Mouse (Mus musculus): ENCODE data around the gene Lbr. TPM values are rescaled to one million over a fixed set of nuclear protein-coding genes. Genes with fewer than 3 reads are reported as not detected.
A peak's percentile ranks its signal among the peaks of the same experiment; 100 is the strongest.

The Lbr gene
- total RNA-seq, 2 experiments from 2014 or later = 206 to 243 TPM

- peak; percentile 78 for ATAC-seq (replicated peaks; ENCODE audit: poor library complexity)
Measured at GRCm38 (mm10) chr1:181853081-181853736, 10.4 kb upstream of the Lbr start.

DNA sequence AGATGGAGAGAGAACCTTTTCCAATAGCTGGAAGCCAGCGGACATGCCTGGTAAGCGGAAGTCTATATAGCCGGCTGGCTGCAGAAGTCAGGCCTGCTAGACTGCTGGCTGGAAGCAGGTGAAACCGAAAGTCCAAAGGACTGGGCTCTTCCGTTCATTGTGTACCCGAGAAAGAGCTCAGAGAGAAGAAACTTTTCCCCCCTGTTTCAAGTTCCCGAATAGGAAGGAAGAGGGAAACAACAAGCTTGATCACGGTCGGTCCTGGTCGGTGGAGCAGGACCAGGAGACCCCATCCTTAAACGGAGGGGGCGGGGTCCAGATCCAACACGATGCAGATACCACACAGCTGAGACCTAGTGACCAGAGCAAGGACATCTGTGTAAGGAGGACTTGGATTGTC lies 9.6 kb upstream of the Lbr start:
- peak; percentile 64 for ATAC-seq (replicated peaks; ENCODE audit: poor library complexity)

DNA sequence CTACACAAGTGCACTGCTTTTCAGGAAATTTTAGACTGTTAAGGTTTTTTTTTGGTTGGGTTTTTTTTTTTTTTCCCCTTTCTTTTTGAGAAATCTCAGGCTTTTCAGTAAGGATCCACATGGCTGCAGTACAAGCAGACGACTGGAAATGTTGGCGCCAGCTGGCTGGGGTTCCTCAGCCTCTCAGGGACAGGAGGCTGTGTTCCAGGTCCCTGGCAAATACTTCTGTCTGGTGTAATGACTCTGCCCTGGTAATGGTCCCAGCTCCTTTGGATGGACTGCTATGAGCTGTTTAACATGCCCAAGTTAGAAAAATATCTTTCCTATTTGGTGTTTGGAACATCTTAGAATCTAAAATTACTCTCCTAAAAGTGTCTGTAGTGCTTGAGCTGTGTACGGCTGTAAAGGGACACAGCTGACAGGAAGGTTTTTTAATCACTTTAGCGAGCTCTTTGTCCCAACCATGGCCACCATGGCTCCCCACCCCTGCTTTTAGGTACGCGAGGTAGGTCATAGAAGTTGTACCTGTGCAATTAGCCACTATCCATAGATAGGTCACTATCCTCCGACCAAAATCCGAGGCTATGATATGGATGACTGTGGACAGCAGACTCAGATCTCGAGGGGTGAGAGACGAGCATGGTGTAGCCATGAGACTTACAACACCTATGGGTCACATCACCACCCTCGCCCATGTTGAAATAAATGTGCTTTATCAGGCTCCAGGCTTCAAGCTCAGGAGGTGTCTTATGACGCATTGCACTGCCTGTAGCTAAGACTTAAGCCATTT lies 8.9 kb upstream of the Lbr start:
- peak; percentile 13 for ATAC-seq (replicated peaks; ENCODE audit: poor library complexity)

GRCm38 (mm10) chr1:181850441-181850840 lies 7.6 kb upstream of the Lbr start:
- ATAC-seq (replicated peaks; ENCODE audit: poor library complexity) = no peak

DNA sequence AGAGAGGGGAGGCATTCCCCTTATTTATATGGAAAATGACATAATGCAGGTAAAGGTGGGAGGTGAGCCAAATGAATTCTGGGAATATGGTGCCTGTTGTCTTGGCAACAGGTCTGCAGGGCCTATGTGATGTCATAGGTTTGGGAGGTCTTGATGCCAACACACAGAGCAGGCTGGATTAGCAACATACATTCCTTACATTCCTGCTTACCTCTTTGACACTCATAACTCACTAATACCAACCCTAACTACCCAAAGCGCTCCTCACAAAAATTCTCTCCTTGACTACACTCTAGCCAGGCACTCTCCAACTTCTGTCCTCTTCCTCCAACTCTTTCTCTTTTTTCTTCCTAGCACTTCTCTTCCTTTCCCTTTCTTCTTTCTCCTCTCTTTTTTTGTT lies 5.4 kb upstream of the Lbr start:
- no peak for ATAC-seq (replicated peaks; ENCODE audit: poor library complexity)

- no peak for ATAC-seq (replicated peaks; ENCODE audit: poor library complexity)
Measured at GRCm38 (mm10) chr1:181847396-181847795, 4.5 kb upstream of the Lbr start.

GRCm38 (mm10) chr1:181845767-181846166 lies 2.9 kb upstream of the Lbr start:
- ATAC-seq (replicated peaks; ENCODE audit: poor library complexity) = peak; percentile 36

DNA sequence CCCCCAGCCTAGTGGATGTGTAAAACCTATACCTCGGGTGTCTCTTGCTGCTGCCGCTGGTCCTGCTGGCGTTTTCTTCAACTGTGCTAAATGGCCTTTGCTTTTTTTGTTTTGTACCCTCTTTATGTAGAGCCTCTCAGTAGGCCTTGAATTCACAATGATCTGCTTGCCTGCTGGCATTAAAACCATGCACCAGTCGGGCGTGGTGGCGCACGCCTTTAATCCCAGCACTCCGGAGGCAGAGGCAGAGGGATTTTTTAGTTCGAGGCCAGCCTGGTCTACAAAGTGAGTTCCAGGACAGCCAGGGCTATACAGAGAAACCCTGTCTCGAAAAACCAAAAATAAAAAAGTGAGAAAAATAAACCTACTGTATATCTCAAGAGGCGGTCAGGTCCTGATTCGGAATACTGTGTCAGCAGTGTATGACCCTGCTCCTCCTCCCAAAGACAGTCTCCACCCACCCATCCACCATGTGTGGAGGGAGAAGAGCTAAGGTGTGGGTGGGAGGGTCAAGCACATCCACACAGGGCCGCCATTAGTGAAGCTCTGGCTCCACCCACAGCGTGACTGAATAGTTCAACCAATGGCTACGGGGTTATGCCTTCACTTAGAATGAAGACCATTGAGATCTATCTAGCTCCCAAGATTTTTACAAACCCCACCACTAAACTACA lies 2.2 kb upstream of the Lbr start:
- no peak for ATAC-seq (replicated peaks; ENCODE audit: poor library complexity)

GRCm38 (mm10) chr1:181841864-181842672 lies 778 bp downstream of the Lbr start:
- ATAC-seq (replicated peaks; ENCODE audit: poor library complexity) = peak; percentile 85

- ATAC-seq (replicated peaks; ENCODE audit: poor library complexity) = peak; percentile 0; the same call in 1 of the 2 replicates
Measured at GRCm38 (mm10) chr1:181841396-181841795, 1.4 kb downstream of the Lbr start.

- peak; percentile 30 for ATAC-seq (replicated peaks; ENCODE audit: poor library complexity)
Measured at GRCm38 (mm10) chr1:181839746-181840366, 3.0 kb downstream of the Lbr start.

GRCm38 (mm10) chr1:181838111-181838510 lies 4.7 kb downstream of the Lbr start:
- no peak for ATAC-seq (replicated peaks; ENCODE audit: poor library complexity)

DNA sequence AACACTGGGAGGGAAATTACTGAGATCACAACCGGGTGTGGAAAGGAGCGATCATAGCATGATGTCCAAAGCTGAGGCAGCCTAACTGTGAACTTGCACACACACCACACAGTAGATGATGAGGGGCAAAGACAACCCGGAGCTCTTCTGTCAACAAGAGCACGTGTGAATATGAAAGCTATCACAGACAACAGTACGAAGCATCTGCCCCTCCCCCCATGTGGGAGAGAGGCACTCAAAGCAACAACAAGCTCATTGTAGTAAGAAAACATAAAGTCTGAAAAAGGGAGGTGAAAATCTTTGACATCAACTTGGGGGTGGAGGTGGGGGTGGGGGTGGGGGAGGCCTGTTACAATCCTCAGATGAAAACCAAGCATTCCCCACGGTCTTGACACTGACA lies 9.7 kb downstream of the Lbr start:
- no peak for ATAC-seq (replicated peaks; ENCODE audit: poor library complexity)

DNA sequence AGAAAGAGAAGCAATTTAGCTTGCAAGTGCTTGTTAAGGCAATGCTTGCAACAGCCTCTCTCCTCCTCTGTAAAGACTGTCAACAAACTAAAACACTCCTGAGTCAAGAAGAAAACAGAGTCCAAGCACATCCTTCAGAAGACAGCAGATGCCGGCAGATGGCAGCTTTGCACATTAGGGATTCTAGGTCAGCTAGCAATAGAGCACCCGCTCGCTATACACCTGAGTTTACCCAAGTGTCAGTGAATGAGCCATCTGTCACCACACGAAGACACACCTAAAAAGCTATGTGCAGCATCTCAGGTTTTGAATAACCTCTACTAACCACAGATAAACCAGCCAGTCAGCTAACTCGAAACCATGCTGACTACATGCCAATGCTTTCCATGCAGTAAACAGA lies 10.1 kb downstream of the Lbr start:
- no peak for ATAC-seq (replicated peaks; ENCODE audit: poor library complexity)

DNA sequence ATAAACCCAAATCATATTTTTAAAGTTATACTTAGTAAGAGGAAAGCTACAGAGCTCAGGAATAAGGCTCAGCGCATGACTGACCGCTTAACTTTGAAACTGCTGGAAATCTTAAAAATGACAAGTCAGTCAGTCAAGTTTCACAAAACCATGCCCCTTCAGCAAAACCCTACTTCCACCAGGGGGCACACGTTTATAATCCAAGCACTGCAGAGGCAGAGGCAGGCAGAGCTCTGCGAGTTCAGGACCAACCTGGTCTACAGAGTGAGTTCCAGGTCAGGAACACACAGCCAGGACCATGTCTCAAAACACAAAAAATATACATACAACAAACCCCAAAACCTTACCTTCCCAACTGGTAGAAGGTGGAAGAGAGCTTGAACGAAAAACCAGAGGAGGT lies 14.5 kb downstream of the Lbr start:
- ATAC-seq (replicated peaks; ENCODE audit: poor library complexity) = peak; percentile 80

GRCm38 (mm10) chr1:181826716-181827115 lies 16.1 kb downstream of the Lbr start:
- no peak for ATAC-seq (replicated peaks; ENCODE audit: poor library complexity)

DNA sequence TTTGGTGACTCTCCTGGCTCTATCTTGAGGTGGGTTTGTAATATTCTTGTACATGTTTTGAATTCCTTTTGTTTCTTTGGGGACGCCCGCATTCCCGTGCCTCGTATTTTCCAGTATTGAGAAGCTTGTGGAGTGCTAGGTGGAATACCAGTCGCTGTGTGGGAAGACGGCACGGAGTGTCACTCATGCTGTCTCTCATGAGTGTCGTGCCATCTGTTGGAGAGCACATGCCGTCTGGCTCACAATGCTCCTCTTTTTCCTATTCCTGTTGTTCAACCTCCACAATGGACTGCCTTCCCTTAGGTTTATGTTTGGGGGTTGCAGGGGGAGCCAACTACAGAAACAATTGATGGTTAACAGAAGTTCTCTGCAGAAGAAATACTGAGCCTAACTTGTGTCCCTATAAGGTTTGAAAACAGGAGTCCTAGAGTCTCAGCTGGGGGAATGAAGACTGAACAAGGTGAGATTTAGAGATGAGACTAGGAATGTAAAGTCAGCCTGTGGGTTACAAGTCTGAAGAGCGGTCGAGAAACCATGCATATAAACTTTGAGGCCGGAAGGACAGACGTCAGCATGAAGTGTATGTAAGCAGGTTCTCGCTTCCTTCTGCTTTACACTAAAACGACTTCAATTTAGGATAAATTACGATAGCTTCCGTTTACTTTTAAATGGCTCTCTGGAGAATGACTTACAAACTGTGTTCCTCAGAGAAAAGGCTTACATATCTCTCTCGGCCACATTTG lies 31.2 kb downstream of the Lbr start:
- peak; percentile 50 for ATAC-seq (replicated peaks; ENCODE audit: poor library complexity)

DNA sequence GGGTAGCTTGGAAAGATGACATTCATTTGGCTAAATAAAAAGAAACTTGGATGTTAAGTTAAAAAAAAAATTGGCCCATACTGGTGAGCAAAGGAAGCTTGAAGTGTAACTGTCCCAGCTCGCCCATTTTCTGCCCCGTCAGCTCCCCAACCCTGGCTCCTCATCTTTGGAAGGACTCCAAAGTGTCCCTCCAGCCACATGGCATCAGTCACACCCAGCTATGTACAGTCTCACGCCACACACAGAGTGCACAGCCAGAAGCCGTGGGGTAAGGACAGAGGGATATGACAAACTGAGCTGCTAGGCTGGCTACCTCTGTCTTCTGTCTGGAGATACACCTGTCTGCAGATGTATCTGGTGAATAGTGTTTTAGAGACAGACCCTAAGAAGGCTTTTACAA lies 42.2 kb downstream of the Lbr start:
- ATAC-seq (replicated peaks; ENCODE audit: poor library complexity) = no peak

- ATAC-seq (replicated peaks; ENCODE audit: poor library complexity) = no peak
Measured at GRCm38 (mm10) chr1:181799911-181800310, 42.9 kb downstream of the Lbr start.

GRCm38 (mm10) chr1:181793541-181793940 lies 49.3 kb downstream of the Lbr start:
- ATAC-seq (replicated peaks; ENCODE audit: poor library complexity) = no peak

Measured in megakaryocyte progenitor cell, adult 5-6 weeks (primary cell).